Mouse (Mus musculus) layer of hippocampus, postnatal 10 days (tissue): ENCODE data around the gene Bend3. TPM values are rescaled to one million over a fixed set of nuclear protein-coding genes. Genes with fewer than 3 reads are reported as not detected.

Experiments
- DNase-seq, 2 experiments: peaks; one replicate each; pipeline ENCODE4 v3.0.0; 2021; ENCODE audit warnings: low spot score in 2 of 2
- long read RNA-seq: library from polyadenylated mRNA; stranded (forward); transcript quantifications from one replicate; pipeline ENCODE4 v2.0.0, GENCODE M21; 2023
- total RNA-seq, 2 experiments: library from RNA; stranded (reverse); gene quantifications; 2 replicates each; pipeline ENCODE4 v1.2.3; 2021

Gene Bend3
- total RNA-seq, result 1 to 10 TPM; 5.8 to 8.9 TPM
- long read RNA-seq, result 0 reads

DNA sequence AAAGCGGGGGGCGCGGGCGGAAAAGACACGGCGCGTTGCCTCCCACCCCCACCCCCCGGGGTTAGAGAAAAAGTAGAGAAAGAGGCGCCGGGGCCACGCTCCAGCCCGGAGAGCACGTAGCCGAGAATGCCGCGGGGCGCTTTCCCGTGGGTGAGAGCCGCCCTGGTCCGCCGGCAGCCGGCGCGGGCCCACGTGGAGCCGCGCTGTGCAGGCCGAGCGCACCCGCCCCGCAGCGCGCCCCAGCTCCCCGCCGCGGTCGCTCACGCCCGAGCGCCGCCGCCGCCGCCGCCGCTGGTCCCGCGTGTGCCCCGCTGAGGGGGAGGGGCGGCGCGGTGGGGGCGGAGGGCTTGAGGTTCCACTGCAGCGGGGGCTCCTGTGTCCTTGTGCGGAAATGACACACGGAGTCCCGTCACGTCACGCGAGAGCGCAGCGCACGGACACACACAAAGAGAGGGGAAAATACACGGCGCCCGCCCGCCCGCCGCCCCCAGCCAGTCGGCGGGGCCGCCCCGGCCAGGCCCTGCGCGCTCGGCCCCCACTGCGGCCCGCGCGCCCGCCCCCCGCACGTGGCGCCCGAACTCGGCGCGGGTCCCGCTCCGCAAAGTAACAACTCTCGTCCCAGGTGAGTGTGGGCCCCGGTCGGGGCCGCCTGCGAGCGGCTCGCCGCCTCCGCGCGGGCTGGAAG lies at the start of gene Bend3:
TSS of gene Bend3 (plus strand) at position 81 of the 685 bp plus-strand sequence.
- peak; percentile 69 to 77 for DNase-seq

GRCm38 (mm10) chr10:43430606-43431005 lies 48.0 kb upstream of the Bend3 start:
- DNase-seq, result no peak

DNA sequence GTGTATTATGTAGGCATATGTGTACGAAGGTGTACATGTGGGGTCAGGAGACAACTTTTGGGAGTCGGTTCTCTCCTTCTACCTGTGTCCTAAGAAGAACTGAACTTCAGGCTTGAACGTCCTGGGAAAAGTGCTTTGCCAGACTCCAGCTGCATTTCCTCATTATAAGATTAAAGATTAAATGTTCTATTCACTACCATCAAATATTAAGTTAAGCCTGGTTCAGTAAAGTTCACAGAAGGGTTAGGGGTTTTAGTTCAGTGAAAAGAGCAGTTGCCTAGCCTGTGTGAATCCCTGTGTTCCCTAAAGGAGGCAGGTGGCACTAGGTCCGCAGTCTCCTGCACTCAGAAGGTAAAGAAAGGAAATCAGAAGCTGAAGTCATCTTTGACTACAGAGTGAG lies 44.3 kb upstream of the Bend3 start:
- no peak for DNase-seq

DNA sequence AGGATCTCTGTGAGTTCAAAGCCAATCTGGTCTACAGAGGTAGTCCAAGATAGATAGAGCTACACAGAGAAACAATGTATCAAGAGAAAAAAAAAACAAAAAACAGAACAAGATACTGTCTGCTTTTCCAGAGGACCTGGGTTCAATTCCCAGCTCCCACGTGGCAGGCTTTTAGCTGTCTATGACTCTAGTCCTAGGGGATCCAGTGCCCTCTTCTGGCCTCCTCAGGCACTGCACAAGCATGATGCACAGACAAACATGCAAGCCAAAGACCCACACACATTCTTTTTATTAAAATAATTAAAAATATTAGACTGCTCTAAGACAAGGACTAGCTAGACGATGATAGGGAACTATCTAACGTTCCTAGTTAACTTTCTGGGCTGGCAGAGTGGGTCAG lies 42.9 kb upstream of the Bend3 start:
- no peak for DNase-seq

GRCm38 (mm10) chr10:43439492-43439941 lies 39.1 kb upstream of the Bend3 start:
- DNase-seq, result no peak

DNA sequence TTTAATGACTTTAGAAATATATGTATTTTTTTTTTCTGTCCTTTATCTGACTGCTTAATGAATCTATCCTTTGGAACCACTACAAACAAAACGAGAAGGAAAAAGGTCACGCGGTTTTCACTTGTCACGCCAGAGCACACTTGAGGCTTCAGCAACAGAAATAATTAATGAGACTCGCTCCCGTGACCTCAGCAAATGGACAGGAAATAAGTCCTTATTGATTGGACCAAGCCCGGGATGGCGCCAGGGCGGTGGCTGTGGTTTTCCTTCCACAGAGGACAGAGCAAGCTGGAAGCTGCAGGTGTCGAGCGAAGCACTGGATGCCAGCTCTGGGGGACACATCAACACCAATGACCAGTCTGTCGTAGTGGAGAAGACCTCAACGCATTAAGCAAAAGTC lies 38.6 kb upstream of the Bend3 start:
- no peak for DNase-seq

- no peak for DNase-seq
Measured at GRCm38 (mm10) chr10:43440981-43441740, 37.5 kb upstream of the Bend3 start.

- DNase-seq, result no peak
Measured at GRCm38 (mm10) chr10:43448656-43449055, 30.0 kb upstream of the Bend3 start.

DNA sequence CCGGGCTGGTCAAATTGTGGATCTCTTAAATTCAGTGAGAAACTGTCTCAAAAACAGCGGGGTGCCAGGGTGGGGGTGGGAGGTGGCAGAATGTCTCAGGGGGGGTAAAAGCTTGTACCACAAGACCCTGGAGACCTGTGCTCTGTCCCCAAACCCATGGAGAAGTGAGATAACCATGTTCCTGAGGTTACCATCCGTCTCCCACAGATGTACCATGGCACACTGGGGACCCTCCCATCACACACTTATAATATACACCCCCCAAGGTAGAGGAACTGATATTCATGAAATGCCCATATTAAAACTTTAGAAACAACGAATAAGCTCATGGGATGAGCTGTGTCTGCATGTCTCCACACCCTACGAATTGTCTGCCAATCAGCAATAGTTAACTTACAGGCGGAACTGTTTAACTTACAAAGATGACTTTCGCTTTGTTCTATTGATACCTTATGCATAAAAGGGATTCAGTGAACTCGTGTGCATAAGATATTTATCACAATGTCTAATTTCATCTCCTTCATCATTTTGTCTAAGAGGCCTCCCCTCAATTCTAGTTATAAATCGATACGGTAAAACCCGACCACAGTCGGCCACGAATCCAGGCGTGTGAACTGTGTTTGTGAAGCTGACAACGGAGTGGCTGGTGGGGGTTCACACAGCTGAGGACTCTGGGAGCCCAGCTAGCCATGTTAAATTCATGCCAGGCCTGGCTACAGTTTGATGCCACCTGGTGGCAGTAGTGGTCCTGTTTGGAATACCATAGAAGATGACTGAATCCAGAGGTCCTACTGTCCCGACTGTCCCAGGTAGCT lies 26.6 kb upstream of the Bend3 start:
- DNase-seq, result peak; percentile 79 to 83

GRCm38 (mm10) chr10:43452663-43452996 lies 26.0 kb upstream of the Bend3 start:
- DNase-seq, result no peak

DNA sequence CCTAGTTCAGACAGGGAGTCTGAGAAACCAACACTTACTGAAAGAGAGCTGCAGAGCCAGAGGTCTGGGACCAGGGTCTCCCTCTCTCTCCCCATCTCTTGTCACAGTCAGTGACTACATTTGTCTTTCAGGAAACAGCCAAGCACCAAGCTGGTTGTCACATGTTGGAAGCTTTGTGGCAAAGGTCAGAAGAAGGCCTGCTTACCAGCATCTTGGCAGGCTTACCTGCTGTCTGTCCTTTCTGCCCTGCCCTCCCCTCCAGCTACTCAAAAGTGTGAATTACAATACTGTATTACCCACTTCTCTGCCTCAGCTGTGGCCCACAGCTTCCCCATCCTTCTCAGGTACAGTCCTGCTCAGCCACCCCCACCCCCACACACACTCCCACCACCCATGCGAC lies 24.4 kb upstream of the Bend3 start:
- DNase-seq, result no peak

DNA sequence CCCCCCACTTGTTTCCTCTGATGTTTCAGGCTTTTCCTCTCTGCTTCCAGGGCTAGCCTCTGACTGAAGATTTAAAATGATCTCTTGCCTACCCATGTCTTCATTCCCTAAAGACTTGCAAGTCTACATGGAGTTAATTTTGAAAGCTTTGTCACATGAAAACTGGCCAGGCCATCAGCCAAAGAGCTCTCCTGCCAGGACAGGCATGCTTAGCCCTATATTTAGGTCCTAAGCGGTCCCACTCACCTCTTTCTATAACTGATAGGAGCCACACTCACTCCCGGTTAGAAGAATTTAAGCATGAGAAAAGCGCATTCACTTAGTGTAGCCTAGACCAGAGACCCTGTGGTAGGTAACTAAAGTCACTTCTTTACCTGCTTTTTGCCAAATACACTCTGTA lies 24.0 kb upstream of the Bend3 start:
- DNase-seq, result no peak

- no peak for DNase-seq
Measured at GRCm38 (mm10) chr10:43462821-43463220, 15.8 kb upstream of the Bend3 start.

DNA sequence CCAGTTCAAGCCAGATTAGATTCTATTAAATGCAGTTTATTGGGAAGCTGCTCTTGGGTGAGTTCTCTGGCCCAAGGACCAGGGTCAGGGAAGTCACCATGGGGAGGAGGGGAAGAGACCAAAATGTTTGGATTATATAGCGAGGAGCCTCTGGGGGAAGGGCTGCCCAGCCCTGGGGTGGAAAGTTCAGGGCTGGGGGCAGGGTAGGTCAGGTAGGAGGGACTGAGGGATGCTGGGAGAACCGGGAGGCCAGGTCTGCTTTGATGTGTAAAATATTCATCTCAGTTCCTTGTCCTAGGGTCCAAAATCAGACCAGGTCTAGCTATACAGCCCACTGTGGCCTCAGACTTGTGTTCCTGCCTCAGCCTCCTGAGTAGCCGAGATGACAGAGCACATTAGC lies 15.4 kb upstream of the Bend3 start:
- DNase-seq, result no peak

DNA sequence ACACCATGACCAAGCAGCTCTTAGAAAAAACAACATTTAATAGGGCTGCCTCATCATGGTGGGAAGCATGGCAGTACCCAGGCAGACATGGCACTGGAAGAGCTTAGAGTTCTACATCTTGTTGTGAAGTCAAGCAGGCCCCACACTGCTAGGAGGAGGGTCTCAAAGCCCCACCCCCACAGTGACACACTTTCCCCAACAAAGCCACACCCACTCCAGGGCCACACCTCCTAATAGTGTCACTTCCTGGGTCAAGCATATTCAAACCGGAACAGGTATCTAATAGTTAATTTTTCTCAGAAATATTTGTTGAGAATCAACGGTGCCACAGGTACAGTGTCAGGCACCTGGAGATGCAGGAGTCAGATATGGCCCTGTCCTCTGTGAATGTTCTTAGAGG lies 12.4 kb upstream of the Bend3 start:
- no peak for DNase-seq

DNA sequence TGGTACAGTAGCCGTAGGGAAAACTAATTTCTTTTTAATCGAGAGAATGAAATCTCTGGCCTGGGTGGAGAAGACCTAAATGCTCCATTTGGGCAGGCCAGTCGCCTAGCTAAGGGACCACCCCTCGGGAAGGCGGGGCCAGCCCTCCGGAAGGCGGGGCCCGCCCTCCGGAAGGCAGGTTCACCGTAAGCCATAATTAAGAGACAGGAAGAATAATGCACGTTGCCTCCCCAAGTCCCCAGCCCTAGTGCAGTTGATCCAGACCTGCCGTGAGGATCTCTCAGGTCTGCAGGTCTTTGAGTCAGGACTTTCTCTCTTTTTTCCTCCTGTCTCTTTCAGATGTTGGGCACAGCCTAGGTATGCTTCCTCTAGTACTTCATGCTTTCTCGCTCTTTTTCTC lies 11.0 kb upstream of the Bend3 start:
- DNase-seq, result no peak

GRCm38 (mm10) chr10:43468293-43468692 lies 10.3 kb upstream of the Bend3 start:
- DNase-seq, result no peak

- peak; percentile 44 to 52 for DNase-seq
Measured at GRCm38 (mm10) chr10:43475376-43475775, 3.3 kb upstream of the Bend3 start.

DNA sequence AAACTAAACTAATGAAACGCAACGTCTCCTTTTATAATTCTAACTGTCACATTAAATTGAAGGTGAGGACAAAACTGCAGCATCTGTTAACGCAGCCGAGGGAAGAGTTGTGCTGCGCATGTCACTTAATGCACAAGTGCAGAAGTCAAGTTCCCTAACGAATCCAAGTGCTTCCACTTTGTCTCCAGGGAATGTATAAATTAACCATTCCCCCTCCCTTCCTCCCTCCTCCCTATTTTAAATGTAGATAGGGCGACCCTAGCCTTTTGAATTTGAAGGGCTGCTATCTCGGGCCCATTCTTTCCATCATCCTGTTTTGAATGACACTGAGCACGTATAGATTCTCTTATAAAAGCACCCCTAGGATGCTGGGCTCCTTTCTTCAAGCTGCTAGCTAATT lies 1.2 kb upstream of the Bend3 start:
- no peak for DNase-seq

DNA sequence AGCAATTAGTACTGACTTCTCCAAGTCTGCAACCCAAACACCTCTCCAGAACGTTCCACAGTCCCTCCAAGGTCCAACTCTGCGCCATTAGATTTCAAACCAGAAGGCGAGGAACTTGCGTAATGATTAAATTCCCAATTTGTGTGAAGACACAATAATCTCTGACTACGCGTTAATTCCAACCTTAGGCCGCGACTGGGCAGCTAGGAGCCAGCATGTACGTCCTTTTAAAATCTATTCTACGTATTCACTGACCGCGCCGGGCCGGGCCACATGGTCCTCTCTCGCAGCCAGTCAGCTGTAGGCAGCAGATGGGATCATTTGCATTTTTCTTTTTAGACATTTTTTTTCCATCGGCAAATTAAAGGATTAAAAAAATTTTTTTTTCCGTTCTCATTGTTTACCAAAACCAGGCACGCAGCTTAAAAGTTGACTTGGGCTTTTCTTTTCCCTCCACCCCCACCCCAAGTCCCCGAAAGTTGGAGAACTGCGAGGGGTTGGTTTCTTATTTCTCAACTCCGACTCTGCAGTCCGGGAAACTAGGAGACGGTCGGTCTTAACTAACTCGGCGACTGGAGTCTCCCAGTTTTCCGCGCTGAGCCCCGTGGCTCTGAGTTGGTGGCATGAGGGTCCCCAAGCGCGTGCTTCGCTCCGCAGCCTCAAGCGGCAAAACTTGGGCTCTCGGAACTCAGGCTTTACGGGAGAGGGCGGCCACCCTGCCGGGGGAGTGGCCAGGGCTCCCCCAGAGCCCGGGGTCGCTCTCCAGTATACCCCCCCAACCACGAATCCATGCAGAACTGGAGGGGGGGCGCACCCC lies 558 bp upstream of the Bend3 start:
- peak; percentile 43 to 56 for DNase-seq
